Mouse (Mus musculus): ENCODE results near the gene Rab40b. TPM values are rescaled to one million over a fixed set of nuclear protein-coding genes. Genes with fewer than 3 reads are reported as not detected.

Rab40b gene
- 10 to 100 TPM; 48.4 to 55.6 (median 50.4) TPM for total RNA-seq (2022)

DNA sequence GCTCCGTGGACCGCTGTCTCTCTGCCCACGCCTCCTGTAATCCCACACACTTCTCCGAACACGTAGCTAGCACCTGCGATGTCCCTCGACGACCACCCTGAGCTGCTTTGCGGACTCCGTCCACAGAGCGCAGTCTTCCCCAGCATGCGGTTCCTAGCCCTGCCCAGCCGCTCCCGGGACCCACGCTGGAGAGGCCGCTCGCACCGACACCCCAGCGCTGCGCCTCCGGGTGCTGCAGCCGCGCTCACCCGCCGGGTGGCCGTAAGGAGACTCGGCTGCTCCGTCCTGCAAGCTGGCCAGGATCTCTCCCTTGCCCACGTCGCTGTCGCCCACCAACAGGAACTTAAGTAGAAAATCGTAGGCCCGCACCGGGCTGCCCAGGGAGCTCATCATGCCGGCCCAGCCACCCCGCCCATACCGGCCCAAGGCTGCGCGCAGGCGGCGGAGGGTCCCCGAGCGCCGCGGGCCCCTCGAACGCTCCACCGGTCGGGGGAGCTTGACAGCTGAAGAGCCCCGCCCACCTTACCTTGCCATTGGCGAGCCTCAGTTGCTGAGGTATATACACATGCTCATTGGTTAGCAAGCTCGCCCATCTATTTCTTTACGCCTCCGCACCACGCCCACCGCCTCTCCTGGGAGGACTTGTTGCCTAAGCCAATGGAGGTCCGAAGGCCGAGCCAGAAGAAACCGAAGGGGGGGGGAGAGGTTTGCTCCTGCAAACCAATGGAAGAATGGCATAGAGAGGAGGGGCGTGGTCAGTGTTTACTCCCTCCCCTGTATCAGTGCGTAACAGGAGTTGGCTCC, at the start of gene Rab40b:
TSS of gene Rab40b (minus strand) at position 502 of the 804 bp plus-strand sequence.
- DNase-seq (ENCODE audit: low spot score in 2 of 2), result peak; percentile 78 to 99

DNA sequence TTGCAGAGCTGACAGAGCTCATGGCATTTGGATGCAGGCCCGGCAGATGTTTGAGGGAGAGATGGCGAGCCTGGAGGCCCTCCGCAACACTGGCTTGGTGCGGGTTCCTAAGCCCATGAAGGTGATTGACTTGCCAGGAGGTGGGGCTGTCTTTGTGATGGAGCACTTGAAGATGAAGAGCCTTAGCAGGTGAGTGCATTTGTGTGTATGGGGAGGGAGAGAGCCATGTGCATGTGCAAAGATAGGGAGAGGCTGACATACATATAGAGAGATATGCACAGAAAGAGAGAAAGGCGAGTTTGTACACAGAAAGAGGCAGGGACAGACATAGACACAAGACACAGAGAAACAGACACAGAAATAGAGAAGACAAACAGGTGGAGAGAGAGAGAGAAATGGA, 49.2 kb upstream of the Rab40b start:
- no peak for DNase-seq (ENCODE audit: low spot score in 2 of 2)

DNA sequence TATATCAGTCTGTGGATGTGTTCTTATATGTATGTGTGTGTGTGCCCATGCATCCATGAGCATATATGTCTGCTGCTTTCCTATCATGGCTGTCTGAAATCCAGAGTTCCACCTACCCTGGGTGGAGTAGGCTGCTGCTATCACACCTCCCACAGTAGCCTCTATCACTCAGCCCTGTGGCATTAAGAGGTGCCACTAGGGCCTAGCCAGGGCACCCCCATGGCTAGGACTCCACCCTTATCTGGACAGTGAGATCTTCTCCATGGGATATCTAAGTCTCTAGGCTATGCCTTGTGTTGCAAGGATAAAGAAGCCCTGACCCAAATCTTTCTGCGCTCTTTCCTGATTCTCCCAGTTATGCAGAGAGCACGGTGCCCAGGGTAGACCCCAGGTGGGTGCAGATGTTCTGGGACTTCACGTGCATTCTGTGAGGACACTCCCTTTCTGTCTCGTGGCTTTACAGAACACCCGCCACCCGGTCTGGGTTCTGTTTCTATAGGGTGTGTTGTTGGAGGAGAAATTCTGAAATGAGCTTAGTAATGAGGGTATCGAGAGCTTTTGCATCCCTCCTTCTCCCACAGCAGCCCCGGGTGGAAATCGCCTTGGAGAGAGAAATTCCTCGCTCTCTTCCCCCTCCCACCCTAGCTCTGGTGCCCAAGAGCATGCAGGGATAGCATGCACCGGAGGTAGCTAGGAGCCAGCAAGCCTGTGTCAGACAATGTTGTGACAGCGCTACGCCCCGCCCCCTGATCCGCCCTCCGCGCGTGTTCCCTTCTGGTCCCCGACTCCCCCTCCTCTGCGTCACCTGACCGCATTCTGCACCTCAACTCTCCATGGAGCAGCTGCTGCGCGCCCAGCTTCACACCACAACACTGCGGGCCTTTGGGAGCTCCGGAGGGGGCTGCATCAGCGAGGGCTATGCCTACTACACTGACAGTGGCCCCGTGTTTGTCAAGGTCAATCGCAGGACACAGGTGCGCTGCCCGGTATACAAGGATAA, 46.4 kb upstream of the Rab40b start, which contains the start of gene Fn3k:
TSS of gene Fn3k (plus strand) at position 758 of the 1,000 bp plus-strand sequence.
- DNase-seq (ENCODE audit: low spot score in 2 of 2), result peak; percentile 89 to 97

DNA sequence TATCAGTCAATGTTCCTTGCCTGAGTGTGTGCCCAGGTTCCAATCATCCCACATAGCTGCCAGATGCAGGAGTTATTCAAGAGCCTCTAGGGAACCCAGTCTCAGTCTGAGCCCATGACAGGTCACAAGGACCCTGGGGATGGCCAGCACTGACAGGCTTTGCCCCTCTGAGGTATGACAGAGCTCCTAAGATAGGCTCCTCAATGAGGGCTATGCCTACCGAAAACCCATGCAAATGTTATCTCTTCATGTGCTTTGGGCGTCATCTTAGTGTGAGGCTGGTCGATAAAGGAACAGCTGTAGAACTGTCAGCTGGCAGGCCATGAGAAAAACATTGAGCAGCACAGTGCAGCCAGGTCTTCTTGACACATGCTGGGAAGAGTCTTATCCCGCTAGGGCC, 45.3 kb upstream of the Rab40b start:
- DNase-seq (ENCODE audit: low spot score in 2 of 2), result no peak

DNA sequence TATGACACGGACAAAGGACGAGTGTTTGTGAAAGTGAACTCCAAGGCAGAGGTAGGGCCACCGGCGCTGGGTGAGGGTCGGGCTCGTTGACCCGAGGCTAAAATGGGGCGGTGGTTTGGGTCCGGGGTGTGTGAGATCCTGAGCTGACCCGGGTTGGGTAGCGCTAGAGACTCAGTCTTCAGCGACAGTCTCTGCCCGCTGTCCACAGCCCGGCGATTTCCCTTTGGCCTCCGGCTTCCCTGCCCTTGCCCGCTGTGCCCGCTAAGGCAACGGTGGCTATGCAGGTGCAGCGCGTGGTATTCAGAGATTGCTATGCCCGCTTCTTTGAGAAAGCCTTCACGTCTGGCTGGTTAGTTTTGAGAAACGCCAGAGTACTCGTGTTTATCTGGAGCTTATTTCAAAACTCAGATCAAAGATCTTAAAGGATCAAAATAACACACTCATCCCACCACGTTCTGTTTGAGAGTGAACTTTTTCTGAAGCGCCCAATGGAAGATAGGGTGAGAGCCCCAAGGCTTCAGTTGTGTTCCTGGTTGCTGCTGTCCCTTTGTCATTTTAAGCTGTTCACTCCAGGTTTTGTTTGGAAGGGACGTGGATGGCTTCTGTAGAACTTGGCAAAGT, 33.6 kb upstream of the Rab40b start:
- DNase-seq (ENCODE audit: low spot score in 2 of 2), result no peak

DNA sequence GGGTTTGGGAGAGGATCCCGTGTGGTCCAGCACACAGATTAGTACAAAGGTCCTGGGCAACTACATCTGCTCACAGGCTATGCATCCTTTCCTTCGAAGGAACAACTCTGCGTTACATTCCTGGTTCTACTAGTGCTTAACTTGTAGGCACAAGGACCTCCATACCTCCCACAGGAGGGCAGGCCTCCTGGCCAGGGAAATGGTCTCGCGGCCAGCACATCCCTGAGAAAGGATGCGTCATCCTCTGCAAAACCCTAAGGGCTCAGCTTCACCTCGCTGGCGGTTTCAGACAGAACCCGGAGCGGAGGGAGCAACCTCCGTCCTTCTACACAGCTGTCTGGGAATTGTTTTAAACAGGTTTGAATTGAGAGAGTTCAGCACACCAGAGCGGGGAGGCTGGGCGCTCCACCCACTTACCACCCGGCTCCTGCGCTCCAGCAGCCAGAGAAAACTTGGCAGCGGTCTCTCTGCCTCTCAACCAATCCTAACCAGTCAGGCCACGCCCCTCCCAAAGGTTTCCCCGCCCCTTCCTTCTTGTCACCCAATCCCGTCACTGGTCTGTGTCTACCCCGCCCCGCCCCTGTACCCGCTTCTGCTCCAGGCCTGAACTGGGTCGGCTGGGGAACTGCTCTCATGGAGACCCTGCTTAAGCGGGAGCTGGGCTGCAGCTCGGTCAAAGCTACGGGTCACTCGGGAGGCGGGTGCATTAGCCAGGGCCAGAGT, 32.9 kb upstream of the Rab40b start, which contains the start of gene Fn3krp:
TSS of gene Fn3krp (plus strand) at position 572 of the 723 bp plus-strand sequence.
- peak; percentile 95 to 99 for DNase-seq (ENCODE audit: low spot score in 2 of 2)

DNA sequence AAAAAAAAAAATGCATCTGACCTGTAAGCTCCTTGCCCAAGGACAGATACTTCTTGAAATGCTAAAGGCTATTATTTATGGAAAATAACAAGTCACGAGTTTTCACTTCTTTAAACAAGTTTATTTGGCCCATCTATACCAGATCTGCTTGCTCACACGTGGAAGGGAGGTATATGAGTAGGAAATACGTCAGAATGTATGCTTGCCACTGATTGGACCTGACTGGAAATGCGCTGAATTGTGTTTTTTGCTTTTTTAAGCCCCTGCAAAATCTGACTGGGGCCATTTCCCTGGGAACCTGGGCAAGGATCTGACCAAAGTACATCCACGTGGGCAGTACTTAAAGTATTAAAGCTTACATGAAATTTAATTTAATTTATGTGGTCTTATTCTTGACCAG, 32.3 kb upstream of the Rab40b start:
- DNase-seq (ENCODE audit: low spot score in 2 of 2), result no peak

DNA sequence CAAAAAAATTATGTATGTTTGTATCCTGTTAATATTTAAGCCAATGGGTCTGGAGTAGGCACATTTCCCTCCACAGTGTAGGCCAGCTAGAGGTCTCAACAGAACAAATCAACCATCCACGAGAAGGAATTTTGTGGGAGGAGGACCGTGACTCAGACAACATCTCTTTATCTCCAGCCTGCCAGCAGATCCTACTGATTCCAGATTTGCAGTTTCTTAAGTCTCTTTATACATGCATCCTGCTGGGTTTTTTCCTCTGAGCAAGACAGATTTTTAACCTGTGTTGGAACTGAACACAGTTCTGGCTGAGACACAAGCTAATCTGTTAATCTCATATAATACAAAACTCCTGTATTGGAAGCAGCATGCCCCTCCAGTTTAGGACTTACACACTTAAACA, 30.9 kb upstream of the Rab40b start:
- peak in 1 of 2 experiments; percentile 46 for DNase-seq (ENCODE audit: low spot score in 2 of 2)

DNA sequence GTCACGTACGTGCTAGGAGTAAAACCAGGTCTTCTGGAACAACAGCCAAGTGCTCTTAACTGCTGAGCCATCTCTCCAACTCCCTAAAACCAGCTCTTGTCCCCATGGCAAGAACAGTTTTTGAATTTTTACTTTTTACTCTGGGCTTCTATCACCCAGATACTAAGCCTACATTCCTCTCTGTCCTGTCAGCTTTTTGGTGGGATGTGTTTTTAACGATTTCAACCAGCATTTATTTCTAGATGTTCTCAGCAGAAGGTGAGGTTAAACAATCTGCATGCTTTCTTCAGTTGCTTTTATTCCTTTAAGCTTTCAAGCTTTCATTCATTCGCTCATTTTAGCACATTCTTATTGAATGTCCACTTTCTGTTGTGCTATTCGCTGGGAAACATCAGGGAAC, 29.9 kb upstream of the Rab40b start:
- DNase-seq (ENCODE audit: low spot score in 2 of 2), result no peak

DNA sequence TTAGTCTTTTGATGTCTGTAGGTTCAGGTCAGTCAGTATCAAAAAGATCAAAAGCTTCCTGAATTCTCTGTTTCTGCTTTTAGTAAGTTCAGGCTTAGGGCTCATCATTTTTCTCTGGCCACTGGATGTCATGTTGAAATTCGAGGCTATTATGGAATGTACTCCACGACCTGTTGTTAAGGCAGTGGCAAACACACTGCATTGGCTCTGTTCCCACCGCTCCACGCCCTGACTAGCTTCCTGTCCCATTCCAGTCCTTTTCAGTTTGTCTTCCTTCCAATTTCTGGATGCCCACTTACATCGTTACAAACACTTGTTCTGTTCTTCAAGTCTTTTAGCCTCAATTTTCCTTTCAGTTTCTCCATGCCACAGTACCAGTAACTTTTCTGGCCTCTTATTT, 27.3 kb upstream of the Rab40b start:
- DNase-seq (ENCODE audit: low spot score in 2 of 2), result no peak

DNA sequence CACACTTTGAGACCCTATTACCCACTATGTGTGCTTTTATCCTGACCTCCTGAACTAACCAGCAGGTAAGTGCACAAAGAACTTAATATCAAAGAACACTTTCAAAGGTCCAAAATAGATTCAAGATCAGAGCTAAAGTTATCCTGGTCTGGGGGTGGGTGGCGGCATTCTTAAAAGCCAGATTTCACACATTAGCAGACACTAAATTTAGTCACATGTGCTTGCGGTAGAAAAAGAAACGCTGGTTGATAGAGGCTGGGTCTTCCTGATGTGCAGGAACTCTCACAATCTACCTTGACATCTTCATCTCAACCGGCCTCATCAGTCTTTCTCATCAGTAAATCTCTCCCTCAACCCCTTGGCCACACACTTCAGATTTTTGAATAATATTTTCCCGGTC, 26.7 kb upstream of the Rab40b start:
- no peak for DNase-seq (ENCODE audit: low spot score in 2 of 2)

DNA sequence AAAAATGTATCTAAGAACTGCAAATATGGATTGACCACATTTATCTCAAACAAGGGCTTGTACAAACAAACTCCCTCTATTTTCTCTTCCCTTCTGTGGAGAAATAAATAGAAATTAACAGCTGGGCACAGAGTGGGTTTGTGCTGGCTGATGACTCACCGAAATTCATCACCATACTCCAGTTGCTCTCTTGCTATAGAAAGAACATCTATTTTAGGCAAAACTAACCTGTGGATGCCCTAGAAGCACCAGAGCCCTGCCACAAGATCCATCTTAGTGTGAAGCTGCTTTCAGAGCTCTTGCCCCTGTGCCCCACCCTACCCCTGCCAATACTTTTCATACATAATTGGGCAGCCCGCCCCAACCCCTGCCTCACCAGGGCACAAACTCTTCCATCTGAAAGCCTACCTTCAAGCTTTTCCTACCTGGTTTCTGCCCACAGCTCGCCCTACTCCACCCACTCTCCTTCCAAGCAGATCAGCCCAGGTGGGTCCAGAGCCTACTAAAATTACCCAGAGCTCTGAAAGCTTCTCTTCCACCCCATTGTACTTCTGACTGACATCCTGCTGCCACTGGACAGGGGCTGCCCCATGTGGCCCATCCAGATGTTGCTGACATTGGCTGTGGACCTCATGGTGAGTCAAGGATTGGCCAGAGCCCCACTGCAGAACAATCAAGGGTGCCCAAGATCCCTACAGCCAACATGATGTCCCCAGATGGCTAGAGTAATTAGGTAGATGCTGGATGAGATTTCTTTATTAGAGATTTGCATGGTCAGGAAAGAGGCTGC, 19.5 kb upstream of the Rab40b start:
- peak; percentile 26 to 68 for DNase-seq (ENCODE audit: low spot score in 2 of 2)

DNA sequence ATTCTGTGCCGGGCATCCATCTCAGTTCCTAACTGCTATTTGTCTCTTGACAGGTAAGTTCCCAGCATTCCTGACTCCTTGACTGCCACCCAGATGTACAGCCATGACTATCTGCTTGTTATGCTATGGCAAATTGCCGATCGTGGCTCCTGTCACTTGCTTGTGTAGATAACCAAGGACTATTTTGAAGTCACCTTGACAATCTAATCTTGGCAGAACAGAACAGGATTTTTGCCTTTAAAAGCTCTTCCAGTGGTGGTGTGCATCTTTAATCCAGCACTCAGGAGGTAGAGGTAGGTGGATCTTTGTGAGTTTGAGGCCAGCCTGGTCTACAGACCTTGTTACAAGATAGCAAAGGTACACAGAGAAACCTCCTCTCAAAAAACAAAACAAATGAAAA, 4.4 kb upstream of the Rab40b start:
- no peak for DNase-seq (ENCODE audit: low spot score in 2 of 2)

DNA sequence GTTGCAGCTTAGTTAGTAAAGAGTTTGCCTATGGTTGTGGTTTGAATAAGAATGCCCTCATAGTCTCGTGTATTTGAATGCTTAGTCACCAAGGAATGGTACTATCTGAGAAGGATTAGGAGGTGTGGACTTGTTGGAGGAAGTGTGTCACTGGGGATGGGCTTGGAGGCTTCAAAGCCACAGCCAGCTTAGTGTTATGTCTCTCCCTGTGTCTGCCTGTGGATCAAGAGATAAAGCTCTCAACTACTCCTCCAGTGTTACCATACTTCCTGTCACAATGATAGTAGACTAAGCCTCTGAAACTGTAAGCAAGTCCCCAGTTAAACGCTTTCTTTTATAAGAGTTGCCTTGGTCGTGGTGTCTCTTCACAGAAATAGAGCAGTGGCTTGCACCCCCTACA, 2.7 kb upstream of the Rab40b start:
- DNase-seq (ENCODE audit: low spot score in 2 of 2), result no peak

DNA sequence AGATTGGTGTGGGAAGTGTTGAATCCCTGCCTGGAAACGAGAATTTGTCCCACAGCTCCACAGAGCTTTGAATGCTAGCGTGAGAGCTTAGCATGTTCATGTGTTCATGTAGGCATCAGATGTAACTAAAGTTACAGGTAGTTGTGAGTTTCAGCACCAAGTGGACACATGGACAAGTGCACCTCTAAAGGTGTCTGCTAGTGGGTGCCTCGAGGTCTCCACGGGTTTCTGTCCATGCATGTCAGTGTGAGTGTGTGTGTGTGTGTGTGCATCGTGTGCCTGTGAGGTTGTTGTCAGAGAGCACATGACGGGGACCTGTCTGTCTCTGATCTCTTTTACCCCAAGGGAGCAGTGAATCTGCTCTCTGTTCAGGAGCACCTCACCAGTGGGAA, 499 bp upstream of the Rab40b start:
- no peak for DNase-seq (ENCODE audit: low spot score in 2 of 2)

DNA sequence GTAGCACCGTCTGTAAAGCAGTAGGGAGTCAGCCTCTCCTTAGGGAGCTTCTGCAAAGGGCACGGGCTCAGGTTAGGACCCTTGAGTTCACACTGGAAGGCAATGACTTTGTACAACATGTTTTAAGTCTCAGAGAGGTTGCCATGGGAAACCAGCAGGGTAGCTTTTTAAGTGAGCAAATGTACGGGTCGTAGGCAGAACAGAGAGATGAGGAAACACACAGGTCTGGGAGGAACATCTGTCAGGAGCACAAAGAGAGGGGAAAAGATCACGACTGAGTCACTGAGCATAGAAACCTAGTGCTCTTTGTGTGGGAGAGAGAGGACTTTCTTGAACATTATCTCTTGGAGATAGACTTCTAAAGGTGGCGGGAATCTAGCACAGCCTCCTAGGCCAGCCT, 7.8 kb downstream of the Rab40b start:
- DNase-seq (ENCODE audit: low spot score in 2 of 2), result no peak

DNA sequence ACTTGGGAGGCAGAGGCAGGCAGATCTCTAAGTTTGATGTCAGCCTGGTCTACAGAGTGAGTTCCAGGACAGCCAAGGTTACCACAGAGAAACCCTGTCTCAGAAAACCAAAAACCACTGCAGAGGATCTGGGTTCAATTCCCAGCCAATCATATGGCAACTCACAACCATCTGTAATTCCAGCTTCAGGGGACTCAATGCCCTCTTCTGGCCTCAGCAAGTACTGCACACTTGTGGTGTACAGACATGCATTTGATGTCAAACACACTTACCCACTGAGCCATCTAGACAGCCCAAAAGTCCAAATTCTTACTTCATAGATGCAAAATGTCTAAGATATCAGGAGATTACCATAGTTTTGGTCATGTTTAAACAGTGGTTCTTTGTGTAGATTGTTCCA, 9.4 kb downstream of the Rab40b start:
- no peak for DNase-seq (ENCODE audit: low spot score in 2 of 2)

DNA sequence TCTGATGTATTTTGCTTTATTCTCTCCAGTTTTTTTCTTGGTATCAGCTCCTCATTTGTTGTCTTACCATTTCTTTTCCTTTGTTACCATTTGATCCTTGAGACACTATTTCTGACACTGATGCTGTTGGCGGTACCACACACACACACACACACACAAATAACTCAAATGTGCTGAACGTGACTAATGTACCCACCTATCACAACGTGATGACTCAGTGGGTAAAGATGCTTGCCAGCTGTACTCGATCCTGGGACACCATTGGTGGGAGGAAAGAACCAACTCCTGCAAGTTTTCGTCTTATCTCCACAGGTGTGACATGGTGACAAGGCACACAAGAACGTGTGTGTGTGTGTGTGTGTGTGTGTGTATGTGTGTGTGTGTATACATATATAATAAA, 14.7 kb downstream of the Rab40b start:
- no peak for DNase-seq (ENCODE audit: low spot score in 2 of 2)

DNA sequence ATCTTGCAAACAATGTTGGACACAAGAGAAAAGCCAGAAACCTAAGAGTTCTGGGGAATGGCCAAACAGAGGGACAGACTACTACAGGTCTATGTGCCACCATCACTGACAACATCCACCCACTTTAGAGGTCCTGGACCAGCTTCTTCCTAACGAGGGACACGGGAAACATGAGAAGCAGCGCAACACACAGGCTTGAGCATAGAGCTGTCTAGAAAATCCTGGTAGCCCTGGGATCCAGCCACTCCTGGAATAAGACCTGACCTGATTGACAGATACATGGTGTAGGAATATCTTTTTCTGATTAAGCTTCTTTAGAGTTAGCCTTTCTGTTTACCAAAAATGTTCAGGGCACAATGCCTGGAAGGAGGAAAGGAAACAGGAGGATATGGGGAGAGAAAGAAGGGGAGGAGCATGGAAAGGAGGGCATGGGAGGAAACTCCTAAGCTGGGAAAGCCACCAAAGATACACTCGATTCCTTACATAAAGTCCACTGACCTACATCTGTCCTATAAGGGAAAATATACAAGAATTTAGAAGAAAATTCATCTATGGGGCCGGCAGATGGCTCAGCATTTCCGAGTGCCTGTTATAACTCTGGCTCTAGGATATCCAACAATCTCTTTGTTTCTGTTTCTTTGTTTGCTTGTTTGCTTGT, 17.6 kb downstream of the Rab40b start:
- no peak for DNase-seq (ENCODE audit: low spot score in 2 of 2)

DNA sequence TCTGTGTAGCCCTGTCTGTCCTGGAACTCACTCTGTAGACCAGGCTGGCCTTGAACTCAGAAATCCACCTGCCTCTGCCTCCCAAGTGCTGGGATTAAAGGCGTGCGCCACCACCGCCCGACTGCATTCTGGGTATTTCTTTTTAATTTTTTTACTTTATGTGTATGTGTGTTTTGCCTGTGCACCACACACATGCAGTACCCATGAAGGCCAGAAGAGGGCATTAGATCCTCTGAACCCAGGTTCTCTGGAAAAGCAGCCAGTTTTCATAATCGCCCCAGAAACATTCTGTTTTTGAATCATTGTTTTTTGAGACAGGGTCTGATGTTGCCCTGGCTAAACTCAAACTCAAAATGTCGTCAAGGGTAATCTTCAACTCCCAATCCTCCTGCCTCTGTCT, 18.4 kb downstream of the Rab40b start:
- no peak for DNase-seq (ENCODE audit: low spot score in 2 of 2)

Measured in left cerebral cortex, adult 8-10 months (tissue).